Comparison of ENCODE assay signal across 16 mouse cellular contexts in genomic region chr4:32160815-32161214, GRCm38 (mm10).
DNase-seq lines count a peak whose midpoint lies in the region; ATAC-seq lines count a peak whose summit lies in the region.
"Had no signal": no experiment of that assay in that cellular context is flagged by ENCODE, and none has a peak within 500 bp of the region (broad histone marks: within the 10 kb centered on the region; RNA-seq: fewer than 3 reads in every experiment).

No protein-coding gene starts in this region.

- no peak for DNase-seq in heart, embryonic 10.5 days (ENCODE audit: low spot score)
- peak; percentile 42 for DNase-seq in 416B (ENCODE audit: low read depth)
- DNase-seq in naive thymus-derived CD4-positive, alpha-beta T cell, adult 2 months (ENCODE audit: low read depth) = peak; percentile 61
- no peak for DNase-seq in layer of hippocampus, adult 18-20 months (ENCODE audit: low spot score in 2 of 2)
- no peak for DNase-seq in midbrain, embryonic 11.5 days (ENCODE audit: low spot score, missing footprints)
- no peak for DNase-seq in gastrocnemius, adult 8-10 months (ENCODE audit: low spot score in 2 of 2)
- DNase-seq: cerebellum, adult 8-10 months; kidney, adult 9 months had no signal

- no peaks in the 10 kb centered on the region for H3K9me3 ChIP-seq in heart, embryonic 10.5 days
- no peaks in the 10 kb centered on the region for H3K9me3 ChIP-seq in heart, embryonic 12.5 days (replicated peaks)
- no peaks in the 10 kb centered on the region for H3K9me3 ChIP-seq in midbrain, embryonic 11.5 days (ENCODE audit: control insufficient read depth, low read length)
- H3K9me3 ChIP-seq: embryonic facial prominence, embryonic 13.5 days; hindbrain, embryonic 10.5 days; limb, embryonic 12.5 days; neural tube, embryonic 15.5 days had no signal

- H3K36me3 ChIP-seq in heart, embryonic 10.5 days = no peaks in the 10 kb centered on the region
- no peaks in the 10 kb centered on the region for H3K36me3 ChIP-seq in heart, embryonic 12.5 days
- no peaks in the 10 kb centered on the region for H3K36me3 ChIP-seq in midbrain, embryonic 11.5 days (ENCODE audit: control insufficient read depth, insufficient read depth, low read length)
- H3K36me3 ChIP-seq: embryonic facial prominence, embryonic 13.5 days; hindbrain, embryonic 10.5 days; limb, embryonic 12.5 days; neural tube, embryonic 15.5 days had no signal

- H3K9ac ChIP-seq in heart, embryonic 12.5 days = no peak overlapping the region
- no peak overlapping the region for H3K9ac ChIP-seq in midbrain, embryonic 11.5 days (ENCODE audit: low read length)
- H3K9ac ChIP-seq: embryonic facial prominence, embryonic 13.5 days; limb, embryonic 12.5 days; neural tube, embryonic 15.5 days had no signal

- WGBS in heart, embryonic 10.5 days = 54% methylated on average over 2 of the region's 2 CpGs
- WGBS in heart, embryonic 12.5 days = 54% methylated on average over 2 of the region's 2 CpGs
- WGBS in midbrain, embryonic 11.5 days = 70% methylated on average over 2 of the region's 2 CpGs

- H3K27ac ChIP-seq in heart, embryonic 10.5 days = 0 out of 2 replicates have a peak overlapping the region, but pooled peaks have one; percentile 72
- H3K27ac ChIP-seq in heart, embryonic 12.5 days (ENCODE audit: poor library complexity, severe bottlenecking) = no peak overlapping the region
- H3K27ac ChIP-seq in midbrain, embryonic 11.5 days (ENCODE audit: low read depth, low read length) = no peak overlapping the region
- H3K27ac ChIP-seq: embryonic facial prominence, embryonic 13.5 days; limb, embryonic 12.5 days had no signal

- no peak overlapping the region for H3K4me2 ChIP-seq in heart, embryonic 12.5 days
- H3K4me2 ChIP-seq in midbrain, embryonic 11.5 days = no peak overlapping the region
- H3K4me2 ChIP-seq: embryonic facial prominence, embryonic 13.5 days; limb, embryonic 12.5 days; neural tube, embryonic 15.5 days had no signal

- H3K4me1 ChIP-seq in heart, embryonic 10.5 days = peaks cover 37% of the 10 kb centered on the region
- H3K4me1 ChIP-seq in heart, embryonic 12.5 days (replicated peaks) = peaks cover 19% of the 10 kb centered on the region
- peaks cover 9% of the 10 kb centered on the region for H3K4me1 ChIP-seq in midbrain, embryonic 11.5 days (ENCODE audit: control insufficient read depth, insufficient read depth, low read length)

- ATAC-seq in heart, embryonic 12.5 days (ENCODE audit: insufficient number of reproducible peaks, low FRiP score) = no peak
- peak; percentile 76 for ATAC-seq in common myeloid progenitor, adult 5-6 weeks (replicated peaks; ENCODE audit: low read depth, poor library complexity, severe bottlenecking)
- no peak for ATAC-seq in midbrain, embryonic 11.5 days (ENCODE audit: low FRiP score)
- ATAC-seq: forebrain, embryonic 16.5 days; Patski had no signal

- no peaks in the 10 kb centered on the region for H3K27me3 ChIP-seq in heart, embryonic 10.5 days (ENCODE audit: insufficient read depth, poor library complexity, severe bottlenecking)
- no peaks in the 10 kb centered on the region for H3K27me3 ChIP-seq in heart, embryonic 12.5 days (replicated peaks)
- no peaks in the 10 kb centered on the region for H3K27me3 ChIP-seq in midbrain, embryonic 11.5 days (ENCODE audit: control insufficient read depth, insufficient read depth, low read length)
- H3K27me3 ChIP-seq: limb, embryonic 12.5 days; neural tube, embryonic 15.5 days; Patski had no signal

- H3K4me3 ChIP-seq in heart, embryonic 10.5 days = no peak overlapping the region
- H3K4me3 ChIP-seq in heart, embryonic 12.5 days = no peak overlapping the region
- H3K4me3 ChIP-seq in midbrain, embryonic 11.5 days (ENCODE audit: low read depth, low read length) = no peak overlapping the region
- H3K4me3 ChIP-seq: embryonic facial prominence, embryonic 13.5 days; hindbrain, embryonic 10.5 days; limb, embryonic 12.5 days; neural tube, embryonic 15.5 days had no signal

Comparison
In these comparisons a context has a peak if more than half of its experiments do, and no peak if none do; other contexts are left out.
1. DNase-seq: peak in 416B (single experiment) and naive thymus-derived CD4-positive, alpha-beta T cell, adult 2 months (single experiment); none in heart, embryonic 10.5 days (single experiment), layer of hippocampus, adult 18-20 months (0 of 2), midbrain, embryonic 11.5 days (single experiment) and gastrocnemius, adult 8-10 months (0 of 2).